Mouse (Mus musculus) adrenal gland, adult (tissue): ENCODE measurements around the gene Dhx37.

Source experiments
- DNase-seq, 2 experiments: peaks; one replicate each; pipeline ENCODE4 v3.0.0; 2022 to 2023; ENCODE audit warnings: low spot score in 1 of 2; ENCODE audit not compliant: inconsistent age in 2 of 2

Dhx37 gene

GRCm38 (mm10) chr5:125368156-125368555 lies 65.8 kb downstream of the Dhx37 start:
- DNase-seq, result no peak

GRCm38 (mm10) chr5:125364851-125365429 lies 69.0 kb downstream of the Dhx37 start:
- DNase-seq, result no peak

GRCm38 (mm10) chr5:125363894-125364293 lies 70.0 kb downstream of the Dhx37 start:
- no peak for DNase-seq
